Mouse (Mus musculus) lung, adult 2 months (tissue): ENCODE measurements around the gene Hoxd9.

Experiments
- CTCF ChIP-seq: fragments of 200-500 bp; IDR thresholded peaks from 2 replicates; pipeline ENCODE4 v1.5.1; 2011; ENCODE audit warnings: mild to moderate bottlenecking, low read length, control low read depth; ENCODE audit not compliant: insufficient read depth
- POLR2A ChIP-seq: fragments of 200-500 bp; IDR thresholded peaks from 2 replicates; pipeline ENCODE4 v1.6.1; 2011; ENCODE audit warnings: low read depth, mild to moderate bottlenecking, control low read depth, low read length, borderline replicate concordance; ENCODE audit errors: extremely low read depth

DNA sequence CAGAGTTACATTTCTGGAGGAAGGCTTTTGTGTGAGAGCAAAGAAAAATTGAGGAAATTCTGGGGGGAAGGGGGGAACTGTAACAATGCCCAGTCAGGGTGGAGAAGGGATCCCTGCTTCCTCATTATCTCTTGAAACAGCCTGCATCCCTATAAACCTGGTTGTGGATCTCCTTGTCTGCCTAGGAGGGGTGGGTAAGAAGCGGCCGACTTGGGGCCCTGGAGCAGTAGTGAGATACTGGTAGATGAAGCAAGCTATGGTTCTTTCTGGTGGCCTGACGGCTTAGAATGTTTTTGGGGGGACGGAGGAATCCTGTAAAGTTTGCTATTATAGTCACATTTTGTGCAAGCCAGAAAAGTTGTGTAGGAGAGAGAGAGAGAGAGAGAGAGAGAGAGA lies 4.1 kb upstream of the Hoxd9 start:
- TF ChIP-seq POLR2A (no peak), CTCF (no peak)
